Mouse (Mus musculus): Measurements from ENCODE around the gene Arpc2. TPM values are rescaled to one million over a fixed set of nuclear protein-coding genes. Genes with fewer than 3 reads are reported as not detected.

Arpc2 gene
- polyA plus RNA-seq, 1 experiment from 2014 or later, result 359 TPM

DNA sequence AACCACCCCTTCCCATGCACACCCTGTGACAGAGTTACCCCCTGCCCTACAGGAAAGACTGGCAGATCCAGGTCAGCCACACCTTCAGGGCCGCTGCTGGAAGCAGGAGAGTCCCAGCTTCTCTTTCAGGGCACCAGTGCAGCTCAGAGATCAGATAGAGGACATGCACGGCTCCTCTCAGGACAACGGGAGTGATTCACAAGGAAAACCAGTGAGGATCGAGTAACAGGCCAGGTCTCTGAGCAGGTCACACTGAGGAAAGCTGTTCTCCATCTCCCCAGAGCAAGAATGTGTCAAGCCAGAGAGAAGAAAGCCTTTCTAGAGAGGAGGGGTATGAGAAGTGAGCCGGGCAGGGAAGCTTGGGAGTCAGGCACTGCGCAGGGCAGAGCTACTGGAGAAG is 60.6 kb downstream of the Arpc2 start:
- peak overlapping the region; percentile 98 to 100 for H3K27ac ChIP-seq (replicated peaks in 1 of 2; ENCODE audit: control insufficient read depth in 1 of 2, insufficient read depth in 1 of 2, low read depth in 2 of 2, low read length in 2 of 2)
- H3K9me3 ChIP-seq (ENCODE audit: control insufficient read depth, low read length), result no peaks in the 10 kb centered on the region
- H3K4me1 ChIP-seq (ENCODE audit: control insufficient read depth in 2 of 2, insufficient read depth in 2 of 2, low read length in 2 of 2), result peaks cover 66 to 90% of the 10 kb centered on the region in 2 experiments
- 18% methylated on average over 6 of the region's 6 CpGs for WGBS
- H3K27me3 ChIP-seq (ENCODE audit: control insufficient read depth, insufficient read depth, low read length), result no peaks in the 10 kb centered on the region
- no peak for ATAC-seq (ENCODE audit: insufficient number of reproducible peaks, insufficient read depth, low FRiP score, low read depth)
- peaks cover 49% of the 10 kb centered on the region for H3K36me3 ChIP-seq (ENCODE audit: control insufficient read depth, insufficient read depth, low read length)
- peak overlapping the region; percentile 8 to 36; a peak in 3 of 4 replicates for H3K4me3 ChIP-seq (ENCODE audit: control insufficient read depth in 1 of 2, insufficient read depth in 1 of 2, low read depth in 1 of 2, low read length in 2 of 2)
- H3K9ac ChIP-seq (ENCODE audit: low read length), result peak overlapping the region; percentile 77
- peak overlapping the region; percentile 74 for H3K4me2 ChIP-seq (ENCODE audit: low read length)

DNA sequence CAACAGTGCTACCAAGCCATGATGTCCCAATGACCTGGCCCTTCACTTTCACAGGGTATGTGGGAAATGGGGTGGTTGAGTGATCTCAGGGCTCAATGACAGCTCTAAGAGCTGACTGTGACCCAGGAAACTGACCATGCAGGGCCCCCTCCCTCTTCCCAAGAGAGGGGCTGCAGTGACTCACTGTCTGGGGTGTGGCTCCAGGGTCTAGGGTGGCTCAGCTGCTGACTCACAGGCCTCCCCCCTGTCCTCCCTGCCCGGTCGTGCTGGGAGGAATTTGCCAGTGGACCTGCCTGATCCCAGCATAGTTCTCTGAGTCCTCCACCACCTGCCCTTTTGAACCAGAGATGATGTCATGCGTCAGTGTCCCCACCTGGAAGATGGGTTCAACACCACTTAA is 61.4 kb downstream of the Arpc2 start:
- H3K36me3 ChIP-seq (ENCODE audit: control insufficient read depth, insufficient read depth, low read length), result peaks cover 47% of the 10 kb centered on the region
- H3K9ac ChIP-seq (ENCODE audit: low read length), result peak overlapping the region; percentile 77; the same call in 1 of the 2 replicates
- 0 out of 4 replicates have a peak overlapping the region, but pooled peaks of 1 of the 2 experiments have one; percentile 36 for H3K4me3 ChIP-seq (ENCODE audit: control insufficient read depth in 1 of 2, insufficient read depth in 1 of 2, low read depth in 1 of 2, low read length in 2 of 2)
- peak overlapping the region; percentile 74 for H3K4me2 ChIP-seq (ENCODE audit: low read length)
- H3K27ac ChIP-seq (replicated peaks in 1 of 2; ENCODE audit: control insufficient read depth in 1 of 2, insufficient read depth in 1 of 2, low read depth in 2 of 2, low read length in 2 of 2), result peak overlapping the region; percentile 98 to 100
- no peaks in the 10 kb centered on the region for H3K9me3 ChIP-seq (ENCODE audit: control insufficient read depth, low read length)
- peaks cover 67 to 93% of the 10 kb centered on the region in 2 experiments for H3K4me1 ChIP-seq (ENCODE audit: control insufficient read depth in 2 of 2, insufficient read depth in 2 of 2, low read length in 2 of 2)
- no peaks in the 10 kb centered on the region for H3K27me3 ChIP-seq (ENCODE audit: control insufficient read depth, insufficient read depth, low read length)
- ATAC-seq (ENCODE audit: insufficient number of reproducible peaks, insufficient read depth, low FRiP score, low read depth), result no peak
- 30% methylated on average over 3 of the region's 3 CpGs for WGBS

GRCm38 (mm10) chr1:74298157-74298750 is 62.4 kb downstream of the Arpc2 start:
- Histone ChIP-seq H3K9me3 (ENCODE audit: control insufficient read depth, low read length) (no peaks in the 10 kb centered on the region), H3K4me1 (ENCODE audit: control insufficient read depth in 2 of 2, insufficient read depth in 2 of 2, low read length in 2 of 2) (peaks cover 68 to 95% of the 10 kb centered on the region in 2 experiments), H3K4me3 (ENCODE audit: control insufficient read depth in 1 of 2, insufficient read depth in 1 of 2, low read depth in 1 of 2, low read length in 2 of 2) (no peak overlapping the region), H3K4me2 (ENCODE audit: low read length) (no peak overlapping the region), H3K27ac (replicated peaks in 1 of 2; ENCODE audit: control insufficient read depth in 1 of 2, insufficient read depth in 1 of 2, low read depth in 2 of 2, low read length in 2 of 2) (peak overlapping the region; percentile 8 to 100; a peak in 2 of 4 replicates), H3K9ac (ENCODE audit: low read length) (peak overlapping the region; percentile 57), H3K36me3 (ENCODE audit: control insufficient read depth, insufficient read depth, low read length) (peaks cover 38% of the 10 kb centered on the region), H3K27me3 (ENCODE audit: control insufficient read depth, insufficient read depth, low read length) (no peaks in the 10 kb centered on the region)
- WGBS, result 89% methylated on average over 5 of the region's 5 CpGs
- ATAC-seq (ENCODE audit: insufficient number of reproducible peaks, insufficient read depth, low FRiP score, low read depth), result no peak

DNA sequence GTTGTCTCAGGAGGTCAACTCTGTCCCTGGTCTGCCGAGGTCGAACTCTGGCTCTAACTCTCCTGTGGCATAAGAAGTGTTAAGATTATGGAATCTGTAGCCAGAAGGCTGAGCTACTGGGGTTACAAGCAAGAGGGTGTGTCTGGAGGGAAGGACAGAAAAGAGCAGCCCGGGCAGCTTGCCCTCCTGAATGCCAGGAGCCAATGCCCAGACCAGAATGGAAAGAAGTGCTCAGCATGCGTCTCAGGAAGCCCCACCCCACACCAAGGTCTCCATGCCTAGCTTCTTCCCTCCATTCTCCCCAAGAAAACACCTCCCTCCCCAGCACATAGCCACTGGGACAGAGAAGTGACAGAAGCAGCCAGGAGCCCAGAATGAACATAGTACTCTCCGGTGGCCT is 63.1 kb downstream of the Arpc2 start:
- no peak for ATAC-seq (ENCODE audit: insufficient number of reproducible peaks, insufficient read depth, low FRiP score, low read depth)
- Histone ChIP-seq H3K27me3 (ENCODE audit: control insufficient read depth, insufficient read depth, low read length) (no peaks in the 10 kb centered on the region), H3K9me3 (ENCODE audit: control insufficient read depth, low read length) (no peaks in the 10 kb centered on the region), H3K4me3 (ENCODE audit: control insufficient read depth in 1 of 2, insufficient read depth in 1 of 2, low read depth in 1 of 2, low read length in 2 of 2) (no peak overlapping the region), H3K9ac (ENCODE audit: low read length) (peak overlapping the region; percentile 57), H3K4me2 (ENCODE audit: low read length) (peak overlapping the region; percentile 19), H3K36me3 (ENCODE audit: control insufficient read depth, insufficient read depth, low read length) (peaks cover 31% of the 10 kb centered on the region), H3K27ac (replicated peaks in 1 of 2; ENCODE audit: control insufficient read depth in 1 of 2, insufficient read depth in 1 of 2, low read depth in 2 of 2, low read length in 2 of 2) (peak overlapping the region in 1 of 2 experiments; percentile 100; a peak in 2 of 4 replicates), H3K4me1 (ENCODE audit: control insufficient read depth in 2 of 2, insufficient read depth in 2 of 2, low read length in 2 of 2) (peaks cover 62 to 88% of the 10 kb centered on the region in 2 experiments)
- WGBS, result 38% methylated on average over 5 of the region's 5 CpGs

- no peaks in the 10 kb centered on the region for H3K9me3 ChIP-seq (ENCODE audit: control insufficient read depth, low read length)
- H3K9ac ChIP-seq (ENCODE audit: low read length), result peak overlapping the region; percentile 61
- H3K4me2 ChIP-seq (ENCODE audit: low read length), result peak overlapping the region; percentile 40
- H3K27me3 ChIP-seq (ENCODE audit: control insufficient read depth, insufficient read depth, low read length), result no peaks in the 10 kb centered on the region
- no peak overlapping the region for H3K4me3 ChIP-seq (ENCODE audit: control insufficient read depth in 1 of 2, insufficient read depth in 1 of 2, low read depth in 1 of 2, low read length in 2 of 2)
- ATAC-seq (ENCODE audit: insufficient number of reproducible peaks, insufficient read depth, low FRiP score, low read depth), result no peak
- WGBS, result 45% methylated on average over 6 of the region's 6 CpGs
- peaks cover 51 to 83% of the 10 kb centered on the region in 2 experiments for H3K4me1 ChIP-seq (ENCODE audit: control insufficient read depth in 2 of 2, insufficient read depth in 2 of 2, low read length in 2 of 2)
- H3K36me3 ChIP-seq (ENCODE audit: control insufficient read depth, insufficient read depth, low read length), result peaks cover 29% of the 10 kb centered on the region; the same call in 1 of the 2 replicates
- peak overlapping the region; percentile 6 to 100; a peak in 3 of 4 replicates for H3K27ac ChIP-seq (replicated peaks in 1 of 2; ENCODE audit: control insufficient read depth in 1 of 2, insufficient read depth in 1 of 2, low read depth in 2 of 2, low read length in 2 of 2)
These were observed 64.6 kb downstream of the Arpc2 start for GRCm38 (mm10) chr1:74300347-74301110.

GRCm38 (mm10) chr1:74302229-74302628 is 66.3 kb downstream of the Arpc2 start:
- H3K27ac ChIP-seq (replicated peaks in 1 of 2; ENCODE audit: control insufficient read depth in 1 of 2, insufficient read depth in 1 of 2, low read depth in 2 of 2, low read length in 2 of 2), result 0 out of 4 replicates have a peak overlapping the region, but pooled peaks of 1 of the 2 experiments have one; percentile 26
- ATAC-seq (ENCODE audit: insufficient number of reproducible peaks, insufficient read depth, low FRiP score, low read depth), result no peak
- WGBS, result 84% methylated on average over 7 of the region's 7 CpGs
- no peaks in the 10 kb centered on the region for H3K9me3 ChIP-seq (ENCODE audit: control insufficient read depth, low read length)
- H3K27me3 ChIP-seq (ENCODE audit: control insufficient read depth, insufficient read depth, low read length), result no peaks in the 10 kb centered on the region
- peak overlapping the region; percentile 80; the same call in 1 of the 2 replicates for H3K4me2 ChIP-seq (ENCODE audit: low read length)
- peaks cover 34 to 67% of the 10 kb centered on the region in 2 experiments for H3K4me1 ChIP-seq (ENCODE audit: control insufficient read depth in 2 of 2, insufficient read depth in 2 of 2, low read length in 2 of 2)
- no peak overlapping the region for H3K4me3 ChIP-seq (ENCODE audit: control insufficient read depth in 1 of 2, insufficient read depth in 1 of 2, low read depth in 1 of 2, low read length in 2 of 2)
- H3K9ac ChIP-seq (ENCODE audit: low read length), result peak overlapping the region; percentile 92; the same call in 1 of the 2 replicates
- H3K36me3 ChIP-seq (ENCODE audit: control insufficient read depth, insufficient read depth, low read length), result peaks cover 24% of the 10 kb centered on the region; the same call in 1 of the 2 replicates

GRCm38 (mm10) chr1:74302835-74303234 is 67.0 kb downstream of the Arpc2 start:
- Histone ChIP-seq H3K9me3 (ENCODE audit: control insufficient read depth, low read length) (no peaks in the 10 kb centered on the region), H3K36me3 (ENCODE audit: control insufficient read depth, insufficient read depth, low read length) (peaks cover 19% of the 10 kb centered on the region; the same call in 1 of the 2 replicates), H3K27ac (replicated peaks in 1 of 2; ENCODE audit: control insufficient read depth in 1 of 2, insufficient read depth in 1 of 2, low read depth in 2 of 2, low read length in 2 of 2) (0 out of 4 replicates have a peak overlapping the region, but pooled peaks of 1 of the 2 experiments have one; percentile 85), H3K27me3 (ENCODE audit: control insufficient read depth, insufficient read depth, low read length) (no peaks in the 10 kb centered on the region), H3K4me3 (ENCODE audit: control insufficient read depth in 1 of 2, insufficient read depth in 1 of 2, low read depth in 1 of 2, low read length in 2 of 2) (peak overlapping the region; percentile 5 to 74; a peak in 2 of 4 replicates), H3K4me2 (ENCODE audit: low read length) (peak overlapping the region; percentile 80), H3K4me1 (ENCODE audit: control insufficient read depth in 2 of 2, insufficient read depth in 2 of 2, low read length in 2 of 2) (peaks cover 29 to 61% of the 10 kb centered on the region in 2 experiments), H3K9ac (ENCODE audit: low read length) (peak overlapping the region; percentile 92)
- WGBS, result 64% methylated on average over 2 of the region's 2 CpGs
- no peak for ATAC-seq (ENCODE audit: insufficient number of reproducible peaks, insufficient read depth, low FRiP score, low read depth)

All from heart, embryonic 14.5 days (tissue).